Mouse (Mus musculus): ENCODE measurements around the gene Mcf2. TPM values are rescaled to one million over a fixed set of nuclear protein-coding genes. Genes with fewer than 3 reads are reported as not detected.

Gene Mcf2
- not detected in 2 replicates for polyA plus RNA-seq (2011; ENCODE audit: insufficient read length, low read depth, missing spikeins)

- no peaks in the 10 kb centered on the region; the same call in 1 of the 2 replicates for H3K4me1 ChIP-seq (ENCODE audit: control insufficient read depth, insufficient read depth, low read length)
- no peak within 1 kb of the TSS for H3K4me3 ChIP-seq (ENCODE audit: insufficient read depth, low read length)
- TF ChIP-seq CTCF (IDR thresholded peaks at IDR 0.05; ENCODE audit: borderline replicate concordance, insufficient read depth, low read length) = no peak
- no peak for TF ChIP-seq POLR2A (IDR thresholded peaks at IDR 0.05; ENCODE audit: low read depth, low read length)
- no peak within 1 kb of the TSS for H3K27ac ChIP-seq (ENCODE audit: insufficient read depth, low read length)
Measured at GRCm38 (mm10) chrX:60178744-60179458, at the start of gene Mcf2. Mcf2 (minus strand) TSS chrX:60179089.

- no peak overlapping the region for H3K4me3 ChIP-seq (ENCODE audit: insufficient read depth, low read length)
- no peak overlapping the region for H3K27ac ChIP-seq (ENCODE audit: insufficient read depth, low read length)
- no peaks in the 10 kb centered on the region for H3K4me1 ChIP-seq (ENCODE audit: control insufficient read depth, insufficient read depth, low read length)
- no peak for TF ChIP-seq CTCF (IDR thresholded peaks at IDR 0.05; ENCODE audit: borderline replicate concordance, insufficient read depth, low read length)
- no peak for TF ChIP-seq POLR2A (IDR thresholded peaks at IDR 0.05; ENCODE audit: low read depth, low read length)
Measured at GRCm38 (mm10) chrX:60187726-60188125, 8.8 kb upstream of the Mcf2 start.

GRCm38 (mm10) chrX:60182611-60183010, 3.7 kb upstream of the Mcf2 start:
- no peak overlapping the region for H3K4me3 ChIP-seq (ENCODE audit: insufficient read depth, low read length)
- TF ChIP-seq POLR2A (IDR thresholded peaks at IDR 0.05; ENCODE audit: low read depth, low read length) = no peak
- TF ChIP-seq CTCF (IDR thresholded peaks at IDR 0.05; ENCODE audit: borderline replicate concordance, insufficient read depth, low read length) = no peak
- H3K27ac ChIP-seq (ENCODE audit: insufficient read depth, low read length) = no peak overlapping the region
- no peaks in the 10 kb centered on the region; the same call in 1 of the 2 replicates for H3K4me1 ChIP-seq (ENCODE audit: control insufficient read depth, insufficient read depth, low read length)

GRCm38 (mm10) chrX:60178025-60178743, 705 bp downstream of the Mcf2 start:
- H3K27ac ChIP-seq (ENCODE audit: insufficient read depth, low read length) = no peak overlapping the region
- no peak for TF ChIP-seq POLR2A (IDR thresholded peaks at IDR 0.05; ENCODE audit: low read depth, low read length)
- no peak for TF ChIP-seq CTCF (IDR thresholded peaks at IDR 0.05; ENCODE audit: borderline replicate concordance, insufficient read depth, low read length)
- no peaks in the 10 kb centered on the region; the same call in 1 of the 2 replicates for H3K4me1 ChIP-seq (ENCODE audit: control insufficient read depth, insufficient read depth, low read length)
- H3K4me3 ChIP-seq (ENCODE audit: insufficient read depth, low read length) = no peak overlapping the region

- Histone ChIP-seq H3K4me1 (ENCODE audit: control insufficient read depth, insufficient read depth, low read length) (no peaks in the 10 kb centered on the region), H3K4me3 (ENCODE audit: insufficient read depth, low read length) (no peak overlapping the region), H3K27ac (ENCODE audit: insufficient read depth, low read length) (no peak overlapping the region)
- TF ChIP-seq POLR2A (IDR thresholded peaks at IDR 0.05; ENCODE audit: low read depth, low read length) = no peak
- no peak for TF ChIP-seq CTCF (IDR thresholded peaks at IDR 0.05; ENCODE audit: borderline replicate concordance, insufficient read depth, low read length)
Measured at GRCm38 (mm10) chrX:60170106-60170505, 8.8 kb downstream of the Mcf2 start.

- Histone ChIP-seq H3K4me3 (ENCODE audit: insufficient read depth, low read length) (no peak overlapping the region), H3K4me1 (ENCODE audit: control insufficient read depth, insufficient read depth, low read length) (no peaks in the 10 kb centered on the region), H3K27ac (ENCODE audit: insufficient read depth, low read length) (no peak overlapping the region)
- no peak for TF ChIP-seq POLR2A (IDR thresholded peaks at IDR 0.05; ENCODE audit: low read depth, low read length)
Measured at GRCm38 (mm10) chrX:60169511-60169910, 9.4 kb downstream of the Mcf2 start.

- no peak overlapping the region for H3K4me3 ChIP-seq (ENCODE audit: insufficient read depth, low read length)
- H3K27ac ChIP-seq (ENCODE audit: insufficient read depth, low read length) = no peak overlapping the region
- no peaks in the 10 kb centered on the region for H3K4me1 ChIP-seq (ENCODE audit: control insufficient read depth, insufficient read depth, low read length)
- TF ChIP-seq POLR2A (IDR thresholded peaks at IDR 0.05; ENCODE audit: low read depth, low read length) = no peak
- TF ChIP-seq CTCF (IDR thresholded peaks at IDR 0.05; ENCODE audit: borderline replicate concordance, insufficient read depth, low read length) = no peak
Measured at GRCm38 (mm10) chrX:60168796-60169195, 10.1 kb downstream of the Mcf2 start.

GRCm38 (mm10) chrX:60147268-60147974, 31.5 kb downstream of the Mcf2 start:
- TF ChIP-seq CTCF (IDR thresholded peaks at IDR 0.05; ENCODE audit: borderline replicate concordance, insufficient read depth, low read length) (no peak), POLR2A (IDR thresholded peaks at IDR 0.05; ENCODE audit: low read depth, low read length) (no peak)
- H3K27ac ChIP-seq (ENCODE audit: insufficient read depth, low read length) = no peak overlapping the region
- H3K4me1 ChIP-seq (ENCODE audit: control insufficient read depth, insufficient read depth, low read length) = no peaks in the 10 kb centered on the region
- H3K4me3 ChIP-seq (ENCODE audit: insufficient read depth, low read length) = no peak overlapping the region; the same call in 1 of the 2 replicates

- H3K4me1 ChIP-seq (ENCODE audit: control insufficient read depth, insufficient read depth, low read length) = no peaks in the 10 kb centered on the region
- TF ChIP-seq POLR2A (IDR thresholded peaks at IDR 0.05; ENCODE audit: low read depth, low read length) = no peak
- no peak for TF ChIP-seq CTCF (IDR thresholded peaks at IDR 0.05; ENCODE audit: borderline replicate concordance, insufficient read depth, low read length)
- H3K27ac ChIP-seq (ENCODE audit: insufficient read depth, low read length) = no peak overlapping the region
- no peak overlapping the region for H3K4me3 ChIP-seq (ENCODE audit: insufficient read depth, low read length)
Measured at GRCm38 (mm10) chrX:60075359-60075758, 103.5 kb downstream of the Mcf2 start.
